Mouse (Mus musculus) small intestine, adult 2 months (tissue): ENCODE measurements around the gene Cpb2. TPM values are rescaled to one million over a fixed set of nuclear protein-coding genes. Genes with fewer than 3 reads are reported as not detected.

ENCODE experiments used
- H3K27ac ChIP-seq: fragments of 200-500 bp; 2 replicates; pipeline ENCODE4 v1.5.1; 2012; ENCODE audit warnings: low read depth, low read length, control low read depth, inconsistent platforms; ENCODE audit not compliant: insufficient read depth
- H3K27me3 ChIP-seq: fragments of 200-500 bp; 2 replicates; pipeline ENCODE4 v1.6.1; 2012; ENCODE audit warnings: mild to moderate bottlenecking, moderate library complexity, low read length, inconsistent platforms; ENCODE audit not compliant: control insufficient read depth, insufficient read depth
- H3K36me3 ChIP-seq: fragments of 200-500 bp; 2 replicates; pipeline ENCODE4 v1.6.1; 2012; ENCODE audit warnings: mild to moderate bottlenecking, low read length, control low read depth, inconsistent platforms; ENCODE audit not compliant: control insufficient read depth, insufficient read depth
- H3K4me1 ChIP-seq: fragments of 200-500 bp; 2 replicates; pipeline ENCODE4 v1.6.1; 2012; ENCODE audit warnings: low read length, inconsistent platforms, mixed read lengths; ENCODE audit not compliant: control insufficient read depth, insufficient read depth, insufficient read length
- H3K4me3 ChIP-seq: fragments of 200-500 bp; 2 replicates; pipeline ENCODE4 v1.5.1; 2012; ENCODE audit warnings: low read depth, mild to moderate bottlenecking, control low read depth, inconsistent platforms, low read length, moderate library complexity
- CTCF ChIP-seq: fragments of 200-500 bp; IDR thresholded peaks from 2 replicates; pipeline ENCODE4 v1.5.1; 2012; ENCODE audit warnings: low read depth, mild to moderate bottlenecking, control low read depth, inconsistent platforms, low read length, moderate library complexity, mixed read lengths; ENCODE audit not compliant: insufficient replicate concordance, insufficient read length; ENCODE audit errors: extremely low read depth
- POLR2A ChIP-seq: fragments of 200-500 bp; IDR thresholded peaks from 2 replicates; pipeline ENCODE4 v1.6.1; 2012; ENCODE audit warnings: low read depth, mild to moderate bottlenecking, control low read depth, inconsistent platforms, low read length, moderate library complexity
- WGBS: fragments of 180-500 bp; shearing (Covaris S2); methylation state at CpG from one replicate; pipeline ENCODE4 v1.1.7; 2018; 5-methylcytosine and 5-hydroxymethylcytosine counted together
- polyA plus RNA-seq: library from polyadenylated mRNA; depleted of rRNA; stranded (reverse); fragments of >200 nt; gene quantifications from 2 replicates; pipeline ENCODE4 v1.2.3, GENCODE M21; 2012; rRNA removed

The Cpb2 gene
- not detected in 2 replicates for polyA plus RNA-seq

GRCm38 (mm10) chr14:75242087-75242486 is at the start of gene Cpb2:
Gene Cpb2, plus strand, starts transcription at chr14:75242287.
- TF ChIP-seq CTCF (no peak), POLR2A (no peak)
- WGBS = 48% methylated on average over 5 of the region's 5 CpGs
- Histone ChIP-seq H3K4me3 (no peak within 1 kb of the TSS), H3K36me3 (no peaks in the 10 kb centered on the region), H3K27ac (no peak within 1 kb of the TSS), H3K27me3 (no peaks in the 10 kb centered on the region), H3K4me1 (no peaks in the 10 kb centered on the region)

- peaks cover under 1% of the 10 kb centered on the region; the same call in 1 of the 2 replicates for H3K4me1 ChIP-seq
- peak overlapping the region; percentile 24; the same call in 1 of the 2 replicates for H3K27ac ChIP-seq
- TF ChIP-seq CTCF (no peak), POLR2A (no peak)
- H3K36me3 ChIP-seq = no peaks in the 10 kb centered on the region
- no peak overlapping the region for H3K4me3 ChIP-seq
- no peaks in the 10 kb centered on the region for H3K27me3 ChIP-seq
- WGBS = 84% methylated on average over 10 of the region's 10 CpGs
Observed at GRCm38 (mm10) chr14:75192427-75192826, 49.7 kb upstream of the Cpb2 start.

- Histone ChIP-seq H3K4me1 (peaks cover 4% of the 10 kb centered on the region; the same call in 1 of the 2 replicates), H3K27ac (no peak overlapping the region; the same call in 1 of the 2 replicates), H3K27me3 (no peaks in the 10 kb centered on the region), H3K36me3 (no peaks in the 10 kb centered on the region), H3K4me3 (no peak overlapping the region)
- WGBS = 69% methylated on average over 10 of the region's 10 CpGs
- TF ChIP-seq CTCF (no peak), POLR2A (no peak)
Observed at GRCm38 (mm10) chr14:75192858-75193257, 49.2 kb upstream of the Cpb2 start.

- Histone ChIP-seq H3K4me3 (no peak overlapping the region), H3K4me1 (peaks cover 4% of the 10 kb centered on the region; the same call in 1 of the 2 replicates), H3K27me3 (no peaks in the 10 kb centered on the region), H3K36me3 (peaks cover 1% of the 10 kb centered on the region; the same call in 1 of the 2 replicates), H3K27ac (no peak overlapping the region)
- TF ChIP-seq POLR2A = no peak
- TF ChIP-seq CTCF = no peak
- WGBS = 87% methylated on average over 5 of the region's 5 CpGs
Observed at GRCm38 (mm10) chr14:75195530-75195929, 46.6 kb upstream of the Cpb2 start.

GRCm38 (mm10) chr14:75197027-75197426 is 45.1 kb upstream of the Cpb2 start:
- no peak overlapping the region for H3K27ac ChIP-seq
- 21% methylated on average over 5 of the region's 5 CpGs for WGBS

GRCm38 (mm10) chr14:75197660-75198059 is 44.4 kb upstream of the Cpb2 start:
- Histone ChIP-seq H3K27me3 (no peaks in the 10 kb centered on the region), H3K4me3 (peak overlapping the region; percentile 18; the same call in 1 of the 2 replicates), H3K4me1 (peaks cover 4% of the 10 kb centered on the region; the same call in 1 of the 2 replicates), H3K27ac (no peak overlapping the region), H3K36me3 (peaks cover 1% of the 10 kb centered on the region)
- 21% methylated on average over 7 of the region's 7 CpGs for WGBS
- TF ChIP-seq POLR2A = no peak
- no peak for TF ChIP-seq CTCF

More at GRCm38 (mm10) chr14:75197027-75197426, 45.1 kb upstream of the Cpb2 start:
- no peak overlapping the region for H3K4me3 ChIP-seq
- H3K36me3 ChIP-seq = peaks cover 1% of the 10 kb centered on the region; the same call in 1 of the 2 replicates
- TF ChIP-seq CTCF = no peak
- no peak for TF ChIP-seq POLR2A
- no peaks in the 10 kb centered on the region for H3K27me3 ChIP-seq
- H3K4me1 ChIP-seq = peaks cover 4% of the 10 kb centered on the region; the same call in 1 of the 2 replicates

- 87% methylated on average over 6 of the region's 6 CpGs for WGBS
- peaks cover 6% of the 10 kb centered on the region for H3K36me3 ChIP-seq
- no peak for TF ChIP-seq POLR2A
- no peak for TF ChIP-seq CTCF
Observed at GRCm38 (mm10) chr14:75205363-75206051, 36.6 kb upstream of the Cpb2 start.

GRCm38 (mm10) chr14:75206307-75206706 is 35.8 kb upstream of the Cpb2 start:
- 94% methylated on average over 4 of the region's 4 CpGs for WGBS
- H3K4me3 ChIP-seq = no peak overlapping the region

More at GRCm38 (mm10) chr14:75205363-75206051, 36.6 kb upstream of the Cpb2 start:
- Histone ChIP-seq H3K27ac (no peak overlapping the region), H3K27me3 (no peaks in the 10 kb centered on the region), H3K4me3 (no peak overlapping the region), H3K4me1 (no peaks in the 10 kb centered on the region)

More at GRCm38 (mm10) chr14:75206307-75206706, 35.8 kb upstream of the Cpb2 start:
- H3K4me1 ChIP-seq = no peaks in the 10 kb centered on the region
- TF ChIP-seq CTCF (no peak), POLR2A (no peak)
- peaks cover 8% of the 10 kb centered on the region for H3K36me3 ChIP-seq
- H3K27ac ChIP-seq = no peak overlapping the region
- H3K27me3 ChIP-seq = no peaks in the 10 kb centered on the region
